Mouse (Mus musculus): ENCODE measurements around the gene Dner. TPM values are rescaled to one million over a fixed set of nuclear protein-coding genes. Genes with fewer than 3 reads are reported as not detected.

Dner gene
- total and polyA plus RNA-seq, 3 experiments, result not detected

GRCm38 (mm10) chr1:84443640-84444039 lies 252.4 kb downstream of the Dner start:
- no peak for DNase-seq (ENCODE audit: low read depth, low spot score)
- no peaks in the 10 kb centered on the region for H3K27me3 ChIP-seq (ENCODE audit: control insufficient read depth in 1 of 2, insufficient read depth in 2 of 2, low read length in 2 of 2)
- H3K9ac ChIP-seq (ENCODE audit: control insufficient read depth, low read depth, low read length, poor library complexity, severe bottlenecking), result no peak overlapping the region
- no peaks in the 10 kb centered on the region for H3K79me2 ChIP-seq (ENCODE audit: control insufficient read depth, insufficient read depth, low read length, poor library complexity)
- H3K4me3 ChIP-seq (ENCODE audit: control insufficient read depth in 1 of 2, insufficient read depth in 1 of 2, low read depth in 2 of 2, low read length in 2 of 2), result no peak overlapping the region
- TF ChIP-seq ZC3H11A (IDR thresholded peaks at IDR 0.05; ENCODE audit: low read depth, low read length) (no peak), NRF1 (IDR thresholded peaks at IDR 0.05; ENCODE audit: insufficient read depth, low read depth, low read length, poor library complexity, severe bottlenecking) (no peak), RAD21 (IDR thresholded peaks at IDR 0.05; ENCODE audit: low read depth, low read length) (no peak), NELFE (IDR thresholded peaks at IDR 0.05; ENCODE audit: low read depth, low read length) (no peak), MEF2A (IDR thresholded peaks at IDR 0.05; ENCODE audit: extremely low read depth, insufficient replicate concordance, low read depth, low read length, poor library complexity, severe bottlenecking) (no peak), CHD2 (IDR thresholded peaks at IDR 0.05; ENCODE audit: low read length) (no peak), GABPA (IDR thresholded peaks at IDR 0.05; ENCODE audit: low read depth, low read length) (no peak), UBTF (IDR thresholded peaks at IDR 0.05; ENCODE audit: borderline replicate concordance, insufficient read depth, low read depth, low read length) (no peak), KAT2A (conservative IDR thresholded peaks at IDR 0.05; ENCODE audit: low read depth, low read length) (no peak), RCOR1 (IDR thresholded peaks at IDR 0.05; ENCODE audit: low read depth, low read length) (no peak), MAX (IDR thresholded peaks at IDR 0.05; ENCODE audit: low read length) (no peak), USF2 (IDR thresholded peaks at IDR 0.05; ENCODE audit: borderline replicate concordance in 1 of 2, insufficient read depth in 1 of 2, low read depth in 1 of 2, low read length in 2 of 2) (no peak)
- no peaks in the 10 kb centered on the region for H3K4me1 ChIP-seq (ENCODE audit: control insufficient read depth in 1 of 2, insufficient read depth in 2 of 2, low read length in 2 of 2)
- no peak overlapping the region for H3K27ac ChIP-seq (ENCODE audit: control insufficient read depth, low read depth, low read length)
- no peaks in the 10 kb centered on the region for H3K9me3 ChIP-seq (replicated peaks; ENCODE audit: insufficient read depth, low read length)
- H3K36me3 ChIP-seq (ENCODE audit: control insufficient read depth in 1 of 2, insufficient read depth in 2 of 2, low read length in 2 of 2), result no peaks in the 10 kb centered on the region

GRCm38 (mm10) chr1:84443050-84443449 lies 253.0 kb downstream of the Dner start:
- Histone ChIP-seq H3K9ac (ENCODE audit: control insufficient read depth, low read depth, low read length, poor library complexity, severe bottlenecking) (no peak overlapping the region), H3K79me2 (ENCODE audit: control insufficient read depth, insufficient read depth, low read length, poor library complexity) (no peaks in the 10 kb centered on the region), H3K27me3 (ENCODE audit: control insufficient read depth in 1 of 2, insufficient read depth in 2 of 2, low read length in 2 of 2) (no peaks in the 10 kb centered on the region), H3K36me3 (ENCODE audit: control insufficient read depth in 1 of 2, insufficient read depth in 2 of 2, low read length in 2 of 2) (no peaks in the 10 kb centered on the region), H3K4me3 (ENCODE audit: control insufficient read depth in 1 of 2, insufficient read depth in 1 of 2, low read depth in 2 of 2, low read length in 2 of 2) (no peak overlapping the region), H3K27ac (ENCODE audit: control insufficient read depth, low read depth, low read length) (no peak overlapping the region), H3K9me3 (replicated peaks; ENCODE audit: insufficient read depth, low read length) (no peaks in the 10 kb centered on the region), H3K4me1 (ENCODE audit: control insufficient read depth in 1 of 2, insufficient read depth in 2 of 2, low read length in 2 of 2) (no peaks in the 10 kb centered on the region)
- no peak for DNase-seq (ENCODE audit: low read depth, low spot score)
- no peak for TF ChIP-seq SMC3 (IDR thresholded peaks at IDR 0.05; ENCODE audit: low read depth, low read length)

- H3K79me2 ChIP-seq (ENCODE audit: control insufficient read depth, insufficient read depth, low read length, poor library complexity), result no peaks in the 10 kb centered on the region
- TF ChIP-seq HCFC1 (IDR thresholded peaks at IDR 0.05; ENCODE audit: low read depth, low read length) (no peak), BHLHE40 (IDR thresholded peaks at IDR 0.05; ENCODE audit: borderline replicate concordance, low read depth, low read length) (no peak), JUND (IDR thresholded peaks at IDR 0.05; ENCODE audit: low read depth, low read length) (no peak), ELF1 (IDR thresholded peaks at IDR 0.05; ENCODE audit: low read depth, low read length) (no peak), TCF12 (IDR thresholded peaks at IDR 0.05; ENCODE audit: low read depth, low read length) (no peak), GATA1 (IDR thresholded peaks at IDR 0.05; ENCODE audit: low read depth, low read length) (no peak), MAFK (IDR thresholded peaks at IDR 0.05; ENCODE audit: borderline replicate concordance, low read depth, low read length) (no peak), ZMIZ1 (IDR thresholded peaks at IDR 0.05; ENCODE audit: low read depth, low read length) (no peak), ETS1 (IDR thresholded peaks at IDR 0.05; ENCODE audit: low read depth, low read length) (no peak), MYC (IDR thresholded peaks at IDR 0.05; ENCODE audit: low read depth, low read length) (no peak), SMC3 (IDR thresholded peaks at IDR 0.05; ENCODE audit: low read depth, low read length) (no peak), MAX (IDR thresholded peaks at IDR 0.05; ENCODE audit: low read length) (no peak), SIN3A (IDR thresholded peaks at IDR 0.05; ENCODE audit: low read length) (no peak), E2F4 (IDR thresholded peaks at IDR 0.05; ENCODE audit: borderline replicate concordance, low read depth, low read length) (no peak), GABPA (IDR thresholded peaks at IDR 0.05; ENCODE audit: low read depth, low read length) (no peak)
- H3K9ac ChIP-seq (ENCODE audit: control insufficient read depth, low read depth, low read length, poor library complexity, severe bottlenecking), result no peak overlapping the region
- no peak for DNase-seq (ENCODE audit: low read depth, low spot score)
- no peak overlapping the region for H3K4me3 ChIP-seq (ENCODE audit: control insufficient read depth in 1 of 2, insufficient read depth in 1 of 2, low read depth in 2 of 2, low read length in 2 of 2)
- H3K27me3 ChIP-seq (ENCODE audit: control insufficient read depth in 1 of 2, insufficient read depth in 2 of 2, low read length in 2 of 2), result no peaks in the 10 kb centered on the region
- no peaks in the 10 kb centered on the region for H3K36me3 ChIP-seq (ENCODE audit: control insufficient read depth in 1 of 2, insufficient read depth in 2 of 2, low read length in 2 of 2)
- no peaks in the 10 kb centered on the region for H3K4me1 ChIP-seq (ENCODE audit: control insufficient read depth in 1 of 2, insufficient read depth in 2 of 2, low read length in 2 of 2)
- no peak overlapping the region for H3K27ac ChIP-seq (ENCODE audit: control insufficient read depth, low read depth, low read length)
- H3K9me3 ChIP-seq (replicated peaks; ENCODE audit: insufficient read depth, low read length), result no peaks in the 10 kb centered on the region
Measured at GRCm38 (mm10) chr1:84441419-84441818, 254.6 kb downstream of the Dner start.

Measured in MEL (cell line).